Mouse (Mus musculus) CD4-positive, CD25-positive, alpha-beta regulatory T cell, adult 4 months (primary cell): ENCODE results near the gene Serpinb3a. TPM values are rescaled to one million over a fixed set of nuclear protein-coding genes. Genes with fewer than 3 reads are reported as not detected.
"Not testable (repeated sequence)": the region's sequence is repeated elsewhere in the genome, so short reads cannot be mapped to it uniquely, and the experiment has no call there.

ENCODE experiments used
- ATAC-seq: one replicate; pipeline ENCODE4 v1.8.0; 2017
- polyA plus RNA-seq, 2 experiments: library from polyadenylated mRNA; unstranded; fragments of 100-300 nt; shearing (Covaris generic); gene quantifications; one replicate each; pipeline ENCODE4 v1.2.1; 2017

The Serpinb3a gene
- polyA plus RNA-seq, result not detected

- no peak for ATAC-seq
Measured at GRCm38 (mm10) chr1:107052203-107052602, at the start of gene Serpinb3a. Serpinb3a (minus strand) TSS chr1:107052303.

DNA sequence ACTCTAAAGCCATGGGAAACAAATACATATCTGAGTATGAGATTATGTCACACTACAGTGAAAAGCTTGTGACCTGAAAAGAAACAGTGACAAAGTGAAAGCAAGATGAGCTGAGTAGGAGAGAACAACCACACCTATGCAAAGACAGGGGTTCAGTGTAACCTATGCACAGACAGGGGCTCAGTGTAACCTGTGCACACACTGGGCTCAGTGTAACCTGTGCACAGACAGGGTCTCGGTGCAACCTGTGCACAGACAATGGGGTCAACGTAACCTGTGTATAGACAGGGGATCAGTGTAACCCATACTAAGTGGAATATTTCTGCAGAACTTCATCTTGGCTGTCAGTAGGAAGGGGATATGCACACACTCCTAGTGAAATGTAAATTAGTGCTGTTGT is 46.3 kb upstream of the Serpinb3a start:
- no peak for ATAC-seq

DNA sequence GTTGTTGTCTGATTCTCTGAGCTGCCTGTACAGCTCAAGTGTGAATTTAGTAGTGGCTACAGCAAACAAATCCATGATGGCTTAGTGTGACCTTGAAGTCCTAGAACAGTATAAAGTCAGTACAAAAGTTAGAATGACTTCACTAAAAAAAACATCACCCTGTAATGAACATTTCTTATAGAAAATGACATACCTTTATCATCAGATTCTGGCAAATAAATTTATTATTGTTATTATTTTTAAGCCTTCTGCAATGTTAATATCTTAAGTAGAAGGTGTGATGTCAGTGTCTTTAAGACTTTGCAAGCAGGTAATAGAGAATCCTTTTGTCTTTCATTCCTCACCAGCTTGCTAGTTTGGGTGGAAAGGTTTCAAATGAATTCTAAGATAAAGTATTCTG is 31.3 kb upstream of the Serpinb3a start, which contains the start of gene Serpinb3d:
Gene Serpinb3d (minus strand): TSS at position 101 of the 400 bp plus-strand sequence.
- no peak for ATAC-seq

DNA sequence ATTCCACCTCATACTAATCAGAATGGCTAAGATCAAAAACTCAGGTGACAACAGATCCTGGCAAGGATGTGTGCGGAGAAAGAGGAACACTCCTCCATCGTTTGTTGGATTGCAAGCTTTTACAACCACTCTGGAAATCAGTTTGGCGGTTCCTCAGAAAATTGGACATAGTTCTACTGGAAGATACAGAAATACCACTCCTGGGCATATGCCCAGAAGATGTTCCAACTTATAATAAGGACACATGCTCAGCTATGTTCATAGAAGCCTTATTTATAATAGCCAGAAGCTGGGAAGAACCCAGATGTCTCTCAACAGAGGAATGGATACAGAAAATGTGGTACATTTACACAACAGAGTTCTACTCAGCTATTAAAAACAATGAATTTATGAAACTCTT is 17.9 kb downstream of the Serpinb3a start:
- ATAC-seq, result not testable (repeated sequence)

DNA sequence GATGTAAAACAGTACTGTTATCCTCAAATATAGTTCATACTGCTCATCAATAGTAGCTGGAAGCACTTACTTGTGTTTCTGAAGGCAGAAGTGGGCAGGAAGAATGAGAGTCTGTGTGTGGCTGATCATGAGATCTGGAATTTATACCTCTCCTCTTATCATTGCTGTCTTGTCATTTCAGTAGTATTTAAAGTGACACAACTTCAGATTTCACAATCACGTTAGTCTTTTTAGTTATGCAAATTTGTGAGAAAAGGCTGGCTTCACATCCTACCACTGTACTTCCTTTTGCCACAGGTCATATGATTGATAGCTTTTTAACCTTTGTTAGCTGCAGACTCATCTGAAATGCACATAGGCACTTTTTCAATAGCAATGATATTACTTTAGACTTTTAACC is 26.2 kb downstream of the Serpinb3a start:
- no peak for ATAC-seq

GRCm38 (mm10) chr1:107015210-107015609 is 36.9 kb downstream of the Serpinb3a start:
- no peak for ATAC-seq

DNA sequence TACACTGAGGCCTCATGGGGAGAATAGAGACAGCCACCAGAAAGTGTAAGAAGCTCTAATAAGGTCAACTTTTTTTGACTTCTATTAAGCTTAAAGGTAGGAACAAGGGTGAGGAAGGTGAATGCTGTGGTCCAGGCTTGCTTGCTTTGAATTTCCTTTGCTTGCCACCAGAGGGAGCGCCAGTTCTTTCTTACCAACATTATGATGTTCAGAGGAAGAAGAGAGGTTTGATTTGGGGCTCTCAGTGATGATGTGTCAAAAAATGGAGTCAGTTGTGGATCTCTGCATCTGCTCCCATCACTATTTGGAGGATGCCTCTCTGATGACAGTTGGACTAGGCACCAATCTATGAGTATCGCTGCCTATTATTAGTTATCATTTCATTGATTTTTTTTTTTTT is 37.6 kb downstream of the Serpinb3a start:
- ATAC-seq, result no peak

DNA sequence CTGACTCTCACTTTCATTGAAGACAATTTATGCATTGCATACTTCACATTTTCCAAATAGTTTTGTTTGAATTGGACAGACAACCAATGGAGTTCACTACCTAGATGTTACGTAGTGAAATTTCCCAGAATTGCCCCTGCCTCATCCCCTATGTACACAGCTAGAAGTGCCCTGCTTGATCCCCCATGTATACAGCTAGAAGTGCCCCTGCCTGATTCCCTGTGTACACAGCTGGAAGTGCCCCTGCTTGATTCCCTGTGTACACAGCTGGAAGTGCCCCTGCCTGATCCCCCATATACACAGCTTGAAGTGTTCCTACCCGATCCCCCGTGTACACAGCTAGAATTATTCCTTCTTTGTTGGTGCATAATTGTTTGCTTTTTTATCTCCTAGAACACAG is 45.8 kb downstream of the Serpinb3a start:
- ATAC-seq, result no peak

GRCm38 (mm10) chr1:107001754-107002153 is 50.3 kb downstream of the Serpinb3a start:
- no peak for ATAC-seq

DNA sequence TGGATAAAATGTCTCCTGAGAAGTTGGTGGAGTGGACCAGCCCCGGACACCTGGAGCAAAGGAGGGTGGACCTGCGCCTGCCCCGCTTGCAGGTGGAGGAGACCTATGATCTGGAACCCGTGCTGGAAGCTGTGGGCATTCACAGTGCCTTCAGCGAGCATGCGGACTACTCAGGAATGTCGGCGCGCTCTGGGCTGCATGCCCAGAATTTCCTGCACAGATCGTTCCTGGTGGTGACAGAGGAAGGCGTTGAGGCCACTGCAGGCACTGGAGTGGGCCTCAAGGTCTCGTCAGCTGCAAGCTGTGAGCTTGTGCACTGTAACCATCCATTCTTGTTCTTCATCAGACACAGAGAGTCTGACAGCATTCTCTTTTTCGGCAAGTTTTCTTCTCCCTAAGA is 51.7 kb downstream of the Serpinb3a start:
- no peak for ATAC-seq

Other genes with a start within 250 kb of the Serpinb3a start
- not detected for gene Serpinb5, start 191.1 kb downstream of the Serpinb3a start, polyA plus RNA-seq
- not detected for gene Serpinb12, start 117.9 kb downstream of the Serpinb3a start, polyA plus RNA-seq
- not detected for gene Serpinb13, start 71.3 kb downstream of the Serpinb3a start, polyA plus RNA-seq
- not detected for gene Serpinb3d, start 31.2 kb upstream of the Serpinb3a start, polyA plus RNA-seq
- gene Serpinb3b, start 226.1 kb upstream of the Serpinb3a start, polyA plus RNA-seq, result not detected
- gene Serpinb3c, start 226.1 kb upstream of the Serpinb3a start, polyA plus RNA-seq, result not detected